Mouse (Mus musculus) left cerebral cortex, adult 8-10 months (tissue): ENCODE data around the gene Fam240a. TPM values are rescaled to one million over a fixed set of nuclear protein-coding genes. Genes with fewer than 3 reads are reported as not detected.
A peak's percentile ranks its signal among the peaks of the same experiment; 100 is the strongest.

ENCODE experiments used
- DNase-seq, 2 experiments: peaks; one replicate each; pipeline ENCODE4 v3.0.0; 2022; ENCODE audit warnings: low spot score in 2 of 2
- total RNA-seq, 4 experiments: library from RNA; stranded (reverse); gene quantifications; 2 replicates each; pipeline ENCODE4 v1.2.4; 2022

The Fam240a gene
- total RNA-seq, 4 experiments from 2014 or later = not detected

GRCm38 (mm10) chr9:110945926-110946325 is 29.3 kb upstream of the Fam240a start, which contains the start of gene Tdgf1:
Gene Tdgf1 (minus strand): TSS chr9:110946158.
- DNase-seq = no peak

- DNase-seq = no peak
Observed at GRCm38 (mm10) chr9:110945343-110945742, 28.7 kb upstream of the Fam240a start.

DNA sequence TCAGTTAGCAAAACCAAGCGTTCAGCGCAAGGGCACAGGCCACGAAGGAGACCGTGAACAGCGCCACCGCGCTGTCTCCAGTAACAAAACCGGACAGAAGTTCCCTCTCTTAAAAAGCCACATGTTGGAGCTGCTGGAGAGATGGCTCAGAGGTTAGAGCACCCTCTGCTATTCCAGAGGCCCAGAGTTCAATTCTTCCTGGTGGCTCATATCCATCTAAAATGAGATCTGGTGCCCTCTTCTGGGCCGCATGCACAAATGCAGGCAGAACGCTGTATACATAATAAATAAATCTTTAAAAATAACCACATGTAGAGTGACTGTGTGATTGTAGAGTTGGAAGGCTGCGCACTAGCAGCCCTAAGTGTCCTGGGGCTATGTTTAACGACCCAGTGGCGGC is 27.6 kb upstream of the Fam240a start:
- no peak for DNase-seq

DNA sequence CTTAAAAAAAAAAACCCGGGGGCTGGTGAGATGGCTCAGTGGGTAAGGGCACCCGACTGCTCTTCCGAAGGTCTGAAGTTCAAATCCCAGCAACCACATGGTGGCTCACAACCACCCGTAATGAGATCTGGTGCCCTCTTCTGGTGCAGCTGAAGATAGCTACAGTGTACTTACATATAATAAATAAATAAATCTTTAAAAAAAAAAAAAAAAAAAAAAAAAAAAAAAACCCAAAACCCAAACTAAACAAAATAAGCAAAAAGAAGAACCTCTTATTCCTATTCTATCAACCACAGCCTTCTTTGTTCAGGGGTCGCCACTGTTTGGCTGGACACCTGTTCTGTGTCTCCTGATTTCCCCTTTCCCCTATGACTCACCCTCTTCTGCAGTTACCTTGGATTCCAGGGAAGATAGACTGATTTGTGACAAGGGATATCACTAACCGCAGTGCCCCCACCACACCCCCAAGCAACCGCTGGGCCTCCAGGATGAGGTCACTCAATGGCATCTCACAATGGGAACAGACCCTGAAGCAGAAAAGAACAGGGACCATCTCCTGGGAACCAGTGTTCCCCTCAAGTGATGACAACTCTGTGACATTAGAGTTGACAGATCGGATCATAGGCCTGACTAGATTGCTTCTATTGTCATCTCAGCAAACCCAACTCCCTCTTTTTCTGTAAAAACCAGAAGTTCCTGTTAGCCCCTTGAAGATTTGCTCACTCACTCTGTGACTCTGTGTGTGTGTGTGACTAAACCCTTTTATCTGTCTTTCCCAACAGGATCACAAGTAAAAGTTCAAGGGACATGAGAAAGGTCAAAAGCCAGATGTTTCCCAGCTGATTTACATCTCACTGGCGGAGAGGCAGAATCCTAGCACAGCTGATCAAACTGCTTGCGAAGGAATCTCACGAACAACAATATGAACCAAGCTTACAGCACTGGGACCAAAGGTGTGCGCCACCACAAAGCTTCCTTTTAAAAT is 21.1 kb upstream of the Fam240a start:
- no peak for DNase-seq

DNA sequence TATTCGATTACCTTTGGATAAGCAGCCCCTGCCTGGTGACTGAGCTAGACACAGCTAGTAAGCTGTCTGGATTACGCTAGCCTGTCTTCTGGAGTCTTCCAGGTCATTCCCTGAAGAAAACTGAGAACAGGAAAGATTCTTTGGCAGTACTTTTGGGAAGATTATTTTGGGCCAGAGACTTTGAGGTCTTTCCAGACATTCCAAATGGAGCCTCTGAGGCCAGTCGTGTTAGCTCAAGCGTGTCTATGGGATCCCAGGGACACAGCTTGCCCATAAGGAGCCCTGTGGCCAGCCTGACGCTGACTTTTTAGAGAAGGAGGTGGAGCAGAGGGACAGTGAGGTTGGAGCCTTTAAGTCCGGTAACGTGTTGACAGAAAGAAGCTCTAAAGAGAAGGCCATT is 19.3 kb upstream of the Fam240a start:
- no peak for DNase-seq

DNA sequence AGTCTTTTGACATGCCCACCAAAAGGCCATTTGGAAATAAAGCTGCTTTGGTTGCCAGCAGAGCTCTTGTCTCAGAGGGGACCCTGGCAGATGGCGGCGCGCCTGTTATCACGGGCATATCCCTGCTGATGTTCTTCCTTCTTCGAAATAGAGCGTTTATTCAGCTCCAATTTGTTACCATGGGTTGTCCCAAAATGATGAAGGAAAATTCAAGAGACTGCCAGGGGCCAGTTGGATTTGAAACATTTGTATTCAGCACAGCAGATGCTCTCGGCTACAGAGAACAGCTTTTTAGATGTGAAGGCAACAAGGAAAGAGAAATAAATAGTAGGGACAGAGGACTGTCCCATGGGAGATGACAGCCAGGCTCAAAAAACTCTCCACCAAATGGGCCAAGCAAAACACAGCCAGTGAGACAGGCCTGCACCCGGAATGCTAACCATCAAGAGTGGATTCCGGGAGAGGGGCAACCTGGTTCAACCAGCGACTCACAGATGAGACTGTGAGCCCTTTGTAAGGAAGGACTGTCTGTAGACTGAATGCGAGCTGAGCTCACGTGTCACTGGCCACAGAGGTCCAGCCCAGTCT is 17.3 kb upstream of the Fam240a start:
- peak in 1 of 2 experiments; percentile 47 for DNase-seq

GRCm38 (mm10) chr9:110931573-110931972 is 14.9 kb upstream of the Fam240a start:
- no peak for DNase-seq

- peak in 1 of 2 experiments; percentile 18 for DNase-seq
Observed at GRCm38 (mm10) chr9:110922759-110923158, 6.1 kb upstream of the Fam240a start.

- DNase-seq = no peak
Observed at GRCm38 (mm10) chr9:110920665-110921419, 4.2 kb upstream of the Fam240a start.

DNA sequence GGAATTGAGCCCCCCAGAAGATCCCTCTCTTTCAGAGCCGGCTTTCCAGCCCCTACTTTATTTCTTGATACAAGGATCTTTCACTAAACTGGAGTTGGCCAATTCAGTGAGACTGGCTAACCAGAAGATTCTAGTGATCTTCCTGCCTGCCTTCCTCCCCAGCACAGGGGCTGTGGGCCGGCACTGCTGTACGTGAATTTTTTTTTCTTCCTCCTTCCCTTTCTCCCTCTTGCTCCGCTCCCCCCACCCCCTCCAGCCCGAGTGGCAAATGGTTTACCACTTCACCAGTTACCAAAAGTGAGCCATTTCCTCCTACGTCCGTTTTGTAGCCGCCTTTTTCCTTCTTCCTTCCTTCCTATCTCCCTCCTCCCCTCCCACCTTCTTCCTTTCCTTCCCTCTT is 1.2 kb downstream of the Fam240a start:
- no peak for DNase-seq

DNA sequence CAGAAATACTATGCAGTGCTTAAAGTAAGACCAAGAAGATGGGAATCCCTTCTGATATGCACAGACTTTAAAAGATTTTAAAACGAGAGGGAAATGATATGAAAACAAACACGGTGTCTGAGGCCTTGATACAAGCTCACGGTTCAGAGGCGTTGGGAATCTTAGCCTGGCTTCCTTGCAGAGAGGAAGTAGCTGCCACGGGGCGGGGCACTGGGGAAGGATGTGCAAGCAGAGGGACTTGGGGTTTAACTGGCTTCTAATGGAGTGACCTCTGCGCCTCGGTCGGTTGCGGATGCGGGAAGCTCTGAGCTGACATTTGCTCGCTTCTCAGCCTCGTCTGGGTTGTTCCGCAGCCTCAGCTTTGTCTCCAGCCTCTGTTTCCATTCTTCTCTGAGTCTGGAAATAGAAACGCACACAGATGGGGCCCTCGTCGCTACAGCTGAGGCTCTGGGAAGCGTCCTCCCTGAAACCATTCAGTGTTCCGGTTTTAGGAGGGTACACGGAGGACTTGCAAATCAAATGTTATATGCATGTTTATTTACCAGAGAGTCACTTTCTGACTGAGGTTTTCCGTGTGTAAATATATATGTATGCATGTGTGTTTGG is 1.9 kb downstream of the Fam240a start:
- no peak for DNase-seq

- DNase-seq = no peak
Observed at GRCm38 (mm10) chr9:110909371-110909967, 7.2 kb downstream of the Fam240a start.

DNA sequence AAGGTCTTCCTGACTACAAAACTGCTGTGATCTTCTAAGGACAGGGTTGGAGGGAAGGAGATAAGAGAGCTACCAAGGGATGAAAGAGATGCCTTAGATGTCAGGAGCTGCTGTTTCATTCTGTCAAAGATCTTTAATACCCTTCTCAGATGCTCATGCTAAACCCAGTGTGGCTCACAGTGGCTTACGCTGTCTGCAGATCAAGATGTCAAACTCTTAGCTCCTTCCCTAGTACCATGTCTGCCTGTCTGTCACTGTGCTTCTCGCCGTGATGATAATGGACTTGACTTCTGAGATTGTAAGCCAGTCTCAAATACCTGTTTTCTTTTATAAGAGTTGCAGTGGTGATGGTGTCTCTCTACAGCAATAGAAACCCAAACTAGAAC is 8.0 kb downstream of the Fam240a start:
- DNase-seq = no peak

DNA sequence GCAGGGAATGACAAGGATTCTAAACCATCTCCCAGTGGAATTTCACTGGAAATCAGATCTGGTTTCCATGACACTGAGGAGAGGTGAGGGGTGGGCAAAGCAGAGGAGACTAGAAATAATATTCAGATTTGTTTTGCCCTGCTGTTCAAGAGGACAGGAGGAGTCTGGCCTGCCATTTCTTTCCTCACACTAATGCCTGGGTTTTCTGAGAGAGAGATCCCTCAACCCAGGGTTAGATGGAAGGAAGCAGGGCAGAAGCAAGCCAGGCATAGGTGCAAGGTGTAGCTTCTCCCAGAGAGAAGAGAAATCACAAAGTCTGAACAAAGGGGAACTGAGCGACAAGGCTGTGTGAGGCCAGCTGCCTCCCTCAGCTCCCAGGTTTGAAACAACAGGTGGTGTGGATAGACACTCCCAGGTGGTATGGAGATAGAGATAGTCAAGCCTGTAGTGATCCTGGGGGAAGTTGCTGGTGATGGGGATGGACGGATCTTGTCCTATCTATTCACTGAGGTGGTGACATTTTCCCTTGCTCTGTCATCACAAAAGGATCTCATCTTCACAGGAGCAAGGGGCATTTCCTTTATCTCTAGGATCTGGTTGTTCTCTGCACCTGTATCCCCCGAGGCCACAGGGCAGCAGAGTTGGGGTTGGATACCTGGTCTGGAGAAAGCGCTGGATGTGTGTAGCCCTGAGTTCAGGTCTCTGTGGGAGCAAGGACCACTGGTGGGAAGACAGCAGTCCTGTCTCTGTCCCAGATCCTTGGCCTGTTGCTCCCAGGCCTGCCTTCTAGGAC is 8.6 kb downstream of the Fam240a start:
- DNase-seq = no peak

DNA sequence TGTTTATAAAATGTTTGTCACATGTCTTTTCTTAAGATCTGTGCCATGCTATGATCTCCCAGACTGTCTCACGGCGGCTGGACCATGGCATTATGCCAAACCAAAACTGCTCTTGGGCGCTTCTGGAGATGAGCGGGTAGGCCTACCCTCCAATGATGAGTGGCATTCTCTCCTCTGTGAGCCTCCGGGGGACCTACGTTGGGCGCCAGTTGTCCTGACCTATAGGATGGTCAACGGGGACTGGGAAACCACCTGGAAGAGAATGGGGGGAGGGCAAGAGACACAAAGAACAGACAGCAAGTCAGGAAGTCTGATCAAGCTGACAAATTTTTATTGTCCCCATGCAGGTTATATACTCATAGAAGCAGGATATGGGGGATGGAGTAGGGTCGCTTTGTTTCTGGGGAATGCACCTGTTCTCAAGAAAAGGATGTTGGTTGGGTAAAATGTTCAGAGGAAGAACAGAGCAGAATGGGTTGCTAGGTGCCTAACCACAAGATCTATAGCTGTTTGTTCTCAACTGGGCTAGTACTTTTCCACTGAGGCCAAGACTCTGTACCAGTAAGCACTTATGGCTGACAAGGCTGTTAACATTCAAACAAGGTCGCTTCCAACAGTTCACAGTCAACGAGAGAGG is 9.3 kb downstream of the Fam240a start:
- no peak for DNase-seq

DNA sequence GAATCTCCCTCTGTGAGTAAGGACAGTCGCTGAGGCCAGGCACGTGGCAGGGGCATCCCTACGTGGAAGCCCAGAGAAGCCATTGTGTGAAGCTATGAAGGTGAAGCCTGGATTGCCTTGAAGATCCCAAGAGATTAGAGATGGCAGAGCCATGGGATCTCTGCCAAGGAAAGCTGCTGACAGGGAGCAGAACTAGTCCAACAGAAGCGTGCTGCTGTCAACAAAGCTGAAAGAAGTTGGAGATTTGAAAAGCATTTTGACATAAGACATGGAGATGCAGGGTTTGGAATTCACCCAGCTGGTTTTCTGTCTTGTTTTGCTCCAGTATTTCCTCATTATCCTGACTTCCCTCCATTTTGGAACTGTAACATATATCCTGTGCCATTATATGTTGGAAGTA is 14.4 kb downstream of the Fam240a start:
- DNase-seq = no peak

- DNase-seq = no peak
Observed at GRCm38 (mm10) chr9:110901204-110901603, 15.5 kb downstream of the Fam240a start.

DNA sequence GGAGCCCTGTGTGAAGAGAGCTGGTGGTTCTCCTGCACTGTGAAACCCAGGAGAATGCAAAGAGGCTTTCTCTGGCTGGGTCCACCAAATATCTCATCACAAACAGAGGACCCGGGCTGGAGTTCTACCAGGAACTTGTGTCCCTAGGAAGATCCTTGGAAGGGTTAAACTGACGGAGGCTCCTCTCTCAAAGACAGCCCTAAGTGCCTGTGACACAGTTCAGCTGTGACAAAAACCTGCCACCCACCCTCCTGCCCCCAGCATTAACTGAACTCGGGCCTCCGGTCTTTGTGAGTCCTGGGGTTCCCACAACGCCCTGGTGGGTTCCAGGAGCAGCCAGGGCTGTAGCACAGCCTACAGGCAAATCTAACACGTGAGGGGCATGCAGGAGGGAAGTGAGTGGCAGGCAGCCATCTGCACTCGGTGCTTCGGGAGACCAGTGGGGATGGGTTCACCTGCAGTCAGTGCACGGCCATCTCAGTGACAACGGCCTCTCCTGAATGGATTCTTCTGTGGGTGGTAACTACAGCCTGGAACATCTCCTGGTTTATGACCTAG is 17.1 kb downstream of the Fam240a start:
- no peak for DNase-seq

DNA sequence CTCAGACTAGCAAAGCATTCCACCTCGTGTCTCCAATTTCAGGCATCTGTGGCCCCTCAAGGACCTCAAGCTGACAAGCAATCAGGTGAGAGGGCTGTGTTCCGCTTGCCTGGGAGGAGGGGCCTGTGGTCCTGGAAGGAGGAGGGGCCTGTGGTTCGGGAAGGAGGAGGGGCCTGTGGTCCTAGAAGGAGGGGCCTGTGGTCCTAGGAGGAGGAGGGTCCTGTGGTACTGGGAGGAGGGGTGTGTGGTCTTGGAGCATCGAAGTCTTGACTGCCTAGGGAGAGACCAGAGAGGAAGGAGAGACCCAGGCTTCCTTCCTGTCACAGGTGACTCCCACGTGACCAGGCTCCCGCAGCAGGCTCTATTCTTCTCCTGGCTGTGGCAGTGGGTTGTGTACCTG is 20.1 kb downstream of the Fam240a start:
- no peak for DNase-seq
